17 mouse cellular contexts compared by ENCODE assay signal in genomic region chr11:59423010-59423588, GRCm38 (mm10). TPM values are rescaled to one million over a fixed set of nuclear protein-coding genes. Genes with fewer than 3 reads are reported as not detected.
DNase-seq lines count a peak whose midpoint lies in the region; ATAC-seq and TF ChIP-seq lines count a peak whose summit lies in the region.
"Had no signal": no experiment of that assay in that cellular context is flagged by ENCODE, and none has a peak within 500 bp of the region (broad histone marks: within the 10 kb centered on the region; RNA-seq: fewer than 3 reads in every experiment).

No protein-coding gene starts in this region.

- WGBS in limb, embryonic 12.5 days: 68% methylated on average over 5 of the region's 5 CpGs
- WGBS in limb, embryonic 10.5 days: 75% methylated on average over 5 of the region's 5 CpGs
- WGBS in embryonic facial prominence, embryonic 10.5 days: 66% methylated on average over 5 of the region's 5 CpGs
- 41% methylated on average over 5 of the region's 5 CpGs for WGBS in liver, embryonic 16.5 days (ENCODE audit: insufficient replicate concordance)
- 69% methylated on average over 5 of the region's 5 CpGs for WGBS in stomach, embryonic 14.5 days
- 84% methylated on average over 5 of the region's 5 CpGs for WGBS in thymus, adult 2 months

- H3K4me2 ChIP-seq in limb, embryonic 12.5 days: no peak overlapping the region
- H3K4me2 ChIP-seq in liver, embryonic 16.5 days (ENCODE audit: low read depth, low read length): no peak overlapping the region
- no peak overlapping the region for H3K4me2 ChIP-seq in stomach, embryonic 14.5 days (replicated peaks; ENCODE audit: low read depth, low read length)
- H3K4me2 ChIP-seq: midbrain, embryonic 12.5 days had no signal

- H3K9me3 ChIP-seq in limb, embryonic 12.5 days: no peaks in the 10 kb centered on the region
- H3K9me3 ChIP-seq in limb, embryonic 10.5 days (replicated peaks): no peaks in the 10 kb centered on the region
- H3K9me3 ChIP-seq in embryonic facial prominence, embryonic 10.5 days: no peaks in the 10 kb centered on the region
- H3K9me3 ChIP-seq in liver, embryonic 16.5 days (replicated peaks; ENCODE audit: control insufficient read depth, low read length): no peaks in the 10 kb centered on the region
- no peaks in the 10 kb centered on the region for H3K9me3 ChIP-seq in stomach, embryonic 14.5 days (ENCODE audit: control insufficient read depth, low read depth, low read length)
- H3K9me3 ChIP-seq: midbrain, embryonic 12.5 days had no signal

- H3K4me1 ChIP-seq in limb, embryonic 12.5 days (replicated peaks): peaks cover 12% of the 10 kb centered on the region
- peaks cover 7% of the 10 kb centered on the region; the same call in 1 of the 2 replicates for H3K4me1 ChIP-seq in limb, embryonic 10.5 days
- peaks cover 21% of the 10 kb centered on the region for H3K4me1 ChIP-seq in embryonic facial prominence, embryonic 10.5 days
- H3K4me1 ChIP-seq in liver, embryonic 16.5 days (ENCODE audit: control insufficient read depth, low read depth, low read length): peaks cover 4% of the 10 kb centered on the region
- H3K4me1 ChIP-seq in stomach, embryonic 14.5 days (ENCODE audit: control insufficient read depth, insufficient read depth, low read length): 0 out of 2 replicates have a peak, but pooled peaks cover 4% of the 10 kb centered on the region
- H3K4me1 ChIP-seq in thymus, adult 2 months (replicated peaks; ENCODE audit: control insufficient read depth, insufficient read depth, low read length): peaks cover 31% of the 10 kb centered on the region
- H3K4me1 ChIP-seq: midbrain, embryonic 12.5 days had no signal

- no peak for TF ChIP-seq CTCF in thymus, adult 2 months (IDR thresholded peaks at IDR 0.05; ENCODE audit: borderline replicate concordance, control insufficient read depth, extremely low read depth, insufficient read depth, low read length, poor library complexity)

- ATAC-seq in limb, embryonic 12.5 days (ENCODE audit: insufficient number of reproducible peaks, insufficient read depth, low FRiP score, low TSS enrichment, low read depth): no peak
- ATAC-seq in liver, embryonic 16.5 days (ENCODE audit: low read depth): peak; percentile 76
- no peak for ATAC-seq in stomach, embryonic 14.5 days (ENCODE audit: insufficient number of reproducible peaks, insufficient read depth, low FRiP score, low read depth)
- ATAC-seq: intestine, postnatal 0 days had no signal

- no peaks in the 10 kb centered on the region for H3K27me3 ChIP-seq in limb, embryonic 12.5 days
- H3K27me3 ChIP-seq in limb, embryonic 10.5 days (ENCODE audit: low read depth, poor library complexity, severe bottlenecking): no peaks in the 10 kb centered on the region
- no peaks in the 10 kb centered on the region for H3K27me3 ChIP-seq in embryonic facial prominence, embryonic 10.5 days (replicated peaks; ENCODE audit: low read depth, poor library complexity, severe bottlenecking)
- H3K27me3 ChIP-seq in liver, embryonic 16.5 days (ENCODE audit: control insufficient read depth, insufficient read depth, low read depth, low read length): no peaks in the 10 kb centered on the region
- no peaks in the 10 kb centered on the region for H3K27me3 ChIP-seq in stomach, embryonic 14.5 days (ENCODE audit: control insufficient read depth, insufficient read depth, low read length)
- H3K27me3 ChIP-seq in thymus, adult 2 months (ENCODE audit: control insufficient read depth, insufficient read depth, low read length): no peaks in the 10 kb centered on the region
- H3K27me3 ChIP-seq: midbrain, embryonic 12.5 days had no signal

- no peak overlapping the region for H3K9ac ChIP-seq in limb, embryonic 12.5 days (replicated peaks)
- H3K9ac ChIP-seq in liver, embryonic 16.5 days (ENCODE audit: low read depth, low read length): no peak overlapping the region
- H3K9ac ChIP-seq in stomach, embryonic 14.5 days (replicated peaks; ENCODE audit: low read depth, low read length): no peak overlapping the region
- H3K9ac ChIP-seq: midbrain, embryonic 12.5 days had no signal

- DNase-seq in limb, embryonic 10.5 days (ENCODE audit: low spot score): no peak
- no peak for DNase-seq in embryonic facial prominence, embryonic 10.5 days (ENCODE audit: low spot score)
- DNase-seq in right cerebral cortex, adult 18-20 months: no peak
- DNase-seq in thymus, adult 2 months: no peak
- DNase-seq in layer of hippocampus, adult 11-12 months (ENCODE audit: low spot score): no peak
- DNase-seq: adrenal gland, postnatal 25 days; cerebellum, adult 9-10 months; gastrocnemius, postnatal 36 days; thymus, adult 18-20 months had no signal

- 0 out of 2 replicates have a peak overlapping the region, but pooled peaks have one; percentile 17 for H3K27ac ChIP-seq in limb, embryonic 12.5 days
- no peak overlapping the region for H3K27ac ChIP-seq in limb, embryonic 10.5 days
- 0 out of 2 replicates have a peak overlapping the region, but pooled peaks have one; percentile 30 for H3K27ac ChIP-seq in embryonic facial prominence, embryonic 10.5 days (replicated peaks)
- peak overlapping the region; percentile 60 for H3K27ac ChIP-seq in liver, embryonic 16.5 days (ENCODE audit: low read length)
- H3K27ac ChIP-seq in stomach, embryonic 14.5 days (ENCODE audit: low read length): 0 out of 2 replicates have a peak overlapping the region, but pooled peaks have one; percentile 49
- no peak overlapping the region for H3K27ac ChIP-seq in thymus, adult 2 months (ENCODE audit: control insufficient read depth, insufficient read depth, low read length)
- H3K27ac ChIP-seq: midbrain, embryonic 12.5 days had no signal

- no peak for TF ChIP-seq POLR2A in thymus, adult 2 months (IDR thresholded peaks at IDR 0.05; ENCODE audit: control insufficient read depth, extremely low read depth, insufficient read depth, low read length, poor library complexity)

- peaks cover 95% of the 10 kb centered on the region for H3K36me3 ChIP-seq in limb, embryonic 12.5 days
- H3K36me3 ChIP-seq in limb, embryonic 10.5 days: peaks cover 96% of the 10 kb centered on the region
- H3K36me3 ChIP-seq in embryonic facial prominence, embryonic 10.5 days (replicated peaks): peaks cover 97% of the 10 kb centered on the region
- H3K36me3 ChIP-seq in liver, embryonic 16.5 days (ENCODE audit: control insufficient read depth, insufficient read depth): no peaks in the 10 kb centered on the region
- peaks cover 31% of the 10 kb centered on the region for H3K36me3 ChIP-seq in stomach, embryonic 14.5 days (ENCODE audit: control insufficient read depth, insufficient read depth, low read length)
- no peaks in the 10 kb centered on the region for H3K36me3 ChIP-seq in thymus, adult 2 months (ENCODE audit: control insufficient read depth, insufficient read depth, low read length)

- no peak overlapping the region for H3K4me3 ChIP-seq in limb, embryonic 12.5 days (replicated peaks)
- no peak overlapping the region for H3K4me3 ChIP-seq in limb, embryonic 10.5 days
- H3K4me3 ChIP-seq in embryonic facial prominence, embryonic 10.5 days: no peak overlapping the region
- H3K4me3 ChIP-seq in liver, embryonic 16.5 days (ENCODE audit: low read depth, low read length): no peak overlapping the region
- no peak overlapping the region for H3K4me3 ChIP-seq in stomach, embryonic 14.5 days (ENCODE audit: low read depth, low read length)
- H3K4me3 ChIP-seq in thymus, adult 2 months (ENCODE audit: control insufficient read depth, insufficient read depth, low read length): no peak overlapping the region
- H3K4me3 ChIP-seq: midbrain, embryonic 12.5 days; myocyte had no signal

RNA-seq across cellular contexts. Expression of gene Jmjd4, which starts 26.7 kb away (rescaled TPM):
- polyA plus RNA-seq in limb, embryonic 12.5 days (2016; fragmentation: Nextera tagmentation; extraction: Ambion mirVana): 17.4 and 18.6 TPM in 2 replicates
- polyA plus RNA-seq in limb, embryonic 10.5 days (2016; fragmentation: Nextera tagmentation; extraction: Ambion mirVana): 16.8 and 21.8 TPM in 2 replicates
- polyA plus RNA-seq in embryonic facial prominence, embryonic 10.5 days (2016; fragmentation: Nextera tagmentation; extraction: Ambion mirVana): 19.1 and 19.6 TPM in 2 replicates
- polyA plus RNA-seq in liver, embryonic 16.5 days (2015; fragmentation: Nextera tagmentation; extraction: Ambion mirVana): 3.4 and 3.7 TPM in 2 replicates
- polyA plus RNA-seq in stomach, embryonic 14.5 days (2014; fragmentation: Nextera tagmentation; extraction: Ambion mirVana): 11.2 and 12.6 TPM in 2 replicates
- polyA plus RNA-seq in thymus, adult 2 months (2012; rRNA removed): 16.4 and 16.9 TPM in 2 replicates

RNA-seq across cellular contexts. Expression of gene Snap47, which starts 27.9 kb away (rescaled TPM):
- 142 and 145 TPM in 2 replicates for polyA plus RNA-seq in limb, embryonic 12.5 days (2016; fragmentation: Nextera tagmentation; extraction: Ambion mirVana)
- polyA plus RNA-seq in limb, embryonic 10.5 days (2016; fragmentation: Nextera tagmentation; extraction: Ambion mirVana): 106 and 122 TPM in 2 replicates
- polyA plus RNA-seq in embryonic facial prominence, embryonic 10.5 days (2016; fragmentation: Nextera tagmentation; extraction: Ambion mirVana): 128 and 134 TPM in 2 replicates
- polyA plus RNA-seq in liver, embryonic 16.5 days (2015; fragmentation: Nextera tagmentation; extraction: Ambion mirVana): 26.3 and 28.7 TPM in 2 replicates
- polyA plus RNA-seq in stomach, embryonic 14.5 days (2014; fragmentation: Nextera tagmentation; extraction: Ambion mirVana): 113 and 116 TPM in 2 replicates
- polyA plus RNA-seq in thymus, adult 2 months (2012; rRNA removed): 35.1 and 36.8 TPM in 2 replicates

RNA-seq across cellular contexts. Expression of gene Prss38, which starts 47.6 kb away (rescaled TPM):
- 0.16 TPM in 1 of 2 replicates, not detected in the other for polyA plus RNA-seq in limb, embryonic 12.5 days (2016; fragmentation: Nextera tagmentation; extraction: Ambion mirVana)
- not detected in 2 replicates for polyA plus RNA-seq in limb, embryonic 10.5 days (2016; fragmentation: Nextera tagmentation; extraction: Ambion mirVana)
- polyA plus RNA-seq in embryonic facial prominence, embryonic 10.5 days (2016; fragmentation: Nextera tagmentation; extraction: Ambion mirVana): not detected in 2 replicates
- not detected in 2 replicates for polyA plus RNA-seq in liver, embryonic 16.5 days (2015; fragmentation: Nextera tagmentation; extraction: Ambion mirVana)
- polyA plus RNA-seq in stomach, embryonic 14.5 days (2014; fragmentation: Nextera tagmentation; extraction: Ambion mirVana): not detected in 2 replicates
- polyA plus RNA-seq in thymus, adult 2 months (2012; rRNA removed): not detected in 2 replicates
- polyA plus RNA-seq: C2C12; heart, embryonic 14.5 days; intestine, postnatal 0 days; myocyte had no signal

RNA-seq across cellular contexts. Expression of gene Zfp867, which starts 49.2 kb away (rescaled TPM):
- 8.8 and 9.5 TPM in 2 replicates for polyA plus RNA-seq in limb, embryonic 12.5 days (2016; fragmentation: Nextera tagmentation; extraction: Ambion mirVana)
- polyA plus RNA-seq in limb, embryonic 10.5 days (2016; fragmentation: Nextera tagmentation; extraction: Ambion mirVana): 5.7 and 7.9 TPM in 2 replicates
- polyA plus RNA-seq in embryonic facial prominence, embryonic 10.5 days (2016; fragmentation: Nextera tagmentation; extraction: Ambion mirVana): 8.6 and 9.3 TPM in 2 replicates
- polyA plus RNA-seq in liver, embryonic 16.5 days (2015; fragmentation: Nextera tagmentation; extraction: Ambion mirVana): 1.0 and 1.4 TPM in 2 replicates
- 9.0 and 9.1 TPM in 2 replicates for polyA plus RNA-seq in stomach, embryonic 14.5 days (2014; fragmentation: Nextera tagmentation; extraction: Ambion mirVana)
- 0.34 and 0.50 TPM in 2 replicates for polyA plus RNA-seq in thymus, adult 2 months (2012; rRNA removed)

Comparison
In these comparisons a context has a peak if more than half of its experiments do, and no peak if none do; other contexts are left out.
1. H3K27ac ChIP-seq: peak in limb, embryonic 12.5 days (single experiment), embryonic facial prominence, embryonic 10.5 days (single experiment), liver, embryonic 16.5 days (single experiment) and stomach, embryonic 14.5 days (single experiment); none in limb, embryonic 10.5 days (single experiment) and thymus, adult 2 months (single experiment).